Mouse (Mus musculus) mouse embryonic stem cell (cell line): ENCODE data around the gene Cstf1.

Experiments used
- in situ Hi-C, 2 experiments: fragments of 300-500 bp; cut with MboI; formaldehyde crosslinking; loops; 1 replicate in 1 of 2; 3 replicates in 1 of 2; pipeline ENCODE4 v1.14.3; 2019 to 2020; ENCODE audit warnings: low sequenced_read_pairs in 2 of 2, low pct_unique_long_range_greater_than_20kb in 1 of 2, mixed read lengths in 1 of 2; ENCODE audit not compliant: unreplicated experiment in 1 of 2

Gene Cstf1

DNA sequence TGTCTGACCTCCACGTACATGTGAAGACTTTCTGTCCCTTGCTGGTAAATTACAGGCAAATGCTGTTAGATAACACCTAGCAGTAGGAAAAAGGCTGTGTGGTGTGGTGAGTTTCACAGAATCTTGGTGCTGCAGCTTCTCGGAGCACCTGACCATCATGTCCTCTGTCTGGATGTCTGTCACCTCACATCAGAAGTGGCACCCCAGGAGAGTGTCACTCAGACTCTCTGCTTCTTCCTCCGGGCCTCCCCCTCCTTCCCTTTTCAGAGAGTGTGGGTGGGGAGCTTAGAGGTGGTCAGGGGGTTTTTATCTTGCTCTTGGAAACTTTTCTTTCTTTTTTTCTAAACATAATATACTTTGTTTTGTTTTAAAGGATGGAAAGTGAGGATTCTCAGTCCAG is 34.5 kb downstream of the Cstf1 start:
- in situ Hi-C loops: no loop called here

DNA sequence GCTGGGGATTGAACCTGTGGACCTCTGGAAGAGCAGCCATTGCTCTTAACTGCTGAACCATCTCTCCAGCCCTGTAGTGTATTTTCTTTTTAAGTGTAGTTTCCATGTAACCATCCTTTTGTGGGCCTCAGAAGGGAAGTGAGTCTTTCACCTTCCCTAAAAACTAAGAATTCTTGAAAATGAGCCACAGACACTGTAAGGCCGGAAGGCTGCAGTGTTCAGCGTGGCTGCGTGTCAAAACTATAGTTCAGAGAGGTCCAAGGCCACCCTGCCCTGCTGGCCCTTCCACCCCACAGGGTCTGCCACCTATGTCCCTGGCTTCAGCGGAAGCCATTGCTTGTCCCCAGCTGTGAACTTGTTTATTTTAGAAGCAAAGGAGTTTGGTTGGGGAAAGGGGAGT is 35.7 kb downstream of the Cstf1 start:
- in situ Hi-C loops: no loop called here

DNA sequence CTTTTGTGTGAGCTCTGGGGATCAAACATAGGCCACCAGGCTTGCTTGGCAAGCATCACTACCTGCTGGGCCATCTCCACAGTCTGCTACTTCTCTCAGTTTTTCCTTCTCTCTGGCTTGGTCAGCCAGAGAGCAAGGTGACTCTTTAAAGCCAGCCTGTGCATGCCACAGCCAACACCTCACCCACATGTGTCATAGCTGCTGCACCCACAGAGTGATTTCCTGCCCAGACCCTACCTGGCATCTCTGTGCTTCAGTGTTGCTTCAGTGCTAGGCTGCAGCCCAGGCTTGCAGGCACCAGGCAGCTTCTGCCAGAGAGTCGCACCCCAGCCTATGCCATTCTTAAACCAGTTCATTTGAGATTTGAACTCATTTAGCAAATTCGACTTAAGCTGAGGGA is 37.0 kb downstream of the Cstf1 start:
- in situ Hi-C loops: no loop called here

DNA sequence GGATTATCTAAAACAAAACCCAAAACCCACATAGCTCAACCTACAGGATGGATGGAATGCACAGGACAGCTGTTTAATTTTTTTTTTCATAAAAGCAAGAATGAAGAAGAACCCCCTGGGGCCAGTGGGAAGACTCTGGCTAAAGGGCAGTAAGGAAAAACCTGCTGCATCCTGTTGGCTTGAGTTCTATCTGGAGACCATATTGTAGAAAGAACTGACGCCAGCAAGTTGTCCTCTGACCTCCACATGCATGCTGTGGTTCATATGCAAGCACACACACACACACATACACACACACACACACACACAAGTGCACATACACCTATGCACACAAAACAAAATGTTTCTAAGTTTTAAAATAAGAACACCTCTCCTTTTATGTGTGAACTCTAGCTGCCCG is 40.2 kb downstream of the Cstf1 start:
- in situ Hi-C loops: no loop called here

DNA sequence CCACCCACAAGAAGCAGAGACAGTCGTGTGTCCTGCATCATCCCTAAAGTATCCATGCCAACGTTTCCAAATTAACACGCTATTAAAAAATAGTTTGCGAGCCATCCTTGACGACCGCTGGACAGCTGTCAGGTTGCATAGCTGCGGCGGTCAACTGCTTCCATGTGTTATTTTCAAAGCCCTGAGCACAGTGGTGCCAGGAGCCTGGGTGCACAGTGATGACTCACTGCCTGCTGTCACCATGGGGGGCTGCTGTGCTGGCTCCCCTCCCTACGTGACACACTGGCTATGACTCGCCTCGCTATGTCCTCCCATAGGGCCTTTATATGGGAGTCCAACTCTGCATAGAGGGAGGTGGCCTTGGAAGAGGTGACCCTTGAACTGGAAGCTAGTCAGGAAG is 40.6 kb downstream of the Cstf1 start:
- in situ Hi-C loops: no loop called here

DNA sequence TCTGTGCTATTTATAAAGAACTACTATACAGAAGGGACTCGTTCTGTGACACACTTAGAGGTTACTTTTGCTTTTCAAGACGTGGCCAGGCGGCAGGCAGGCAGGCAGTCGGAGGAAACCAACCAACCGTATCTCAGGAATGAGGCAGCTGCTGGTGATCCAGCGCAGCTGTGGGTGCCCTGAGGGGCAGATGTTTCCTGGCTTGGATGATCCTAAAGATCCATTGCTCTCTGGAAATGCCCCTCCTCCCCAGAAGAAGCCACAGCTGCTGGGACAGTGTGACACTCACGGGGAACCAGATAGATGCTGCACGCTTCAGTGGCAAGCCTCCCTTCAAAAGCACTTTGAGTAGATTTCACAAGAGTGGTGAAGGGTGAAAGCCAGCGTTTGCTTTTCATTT is 42.0 kb downstream of the Cstf1 start:
- in situ Hi-C loops: no loop called here

DNA sequence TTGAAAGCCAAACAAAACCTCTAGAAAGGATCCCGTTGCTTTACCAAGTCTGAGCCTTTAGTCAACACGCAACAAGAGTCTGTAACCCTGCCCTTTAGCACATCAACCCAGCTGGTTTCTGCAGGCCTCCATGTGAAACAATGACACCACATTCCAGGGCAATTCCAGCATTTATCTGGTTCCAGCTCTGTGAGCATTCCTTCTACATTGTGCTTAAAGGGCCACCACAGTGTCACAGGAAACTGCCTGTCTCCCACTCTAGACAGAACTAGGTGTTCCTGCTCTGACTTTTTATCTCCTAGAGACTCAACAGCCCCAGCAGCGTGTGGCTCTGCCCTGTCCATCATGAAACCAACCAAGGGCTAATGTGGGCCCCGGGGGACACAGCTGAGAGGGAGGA is 42.8 kb downstream of the Cstf1 start:
- in situ Hi-C loops: no loop called here

DNA sequence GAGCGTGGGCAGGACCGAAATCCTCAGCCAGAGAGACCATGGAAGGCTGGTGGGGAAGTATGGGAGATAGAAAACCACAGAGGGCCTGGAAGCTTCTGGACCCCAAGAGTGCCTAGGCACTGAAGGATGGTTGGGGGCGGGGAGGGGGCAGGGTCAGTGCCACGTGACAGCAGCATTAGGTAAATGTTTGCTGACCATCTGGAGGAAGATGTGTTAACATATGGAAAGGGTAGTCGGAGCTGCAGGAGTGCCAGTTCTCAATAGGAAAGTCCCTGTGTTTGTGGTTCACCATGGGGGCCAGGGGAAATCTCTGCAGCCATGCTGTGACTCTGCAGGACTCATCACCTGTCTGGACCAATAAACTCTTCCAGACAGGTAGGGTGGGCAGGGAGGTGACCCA is 43.4 kb downstream of the Cstf1 start:
- in situ Hi-C loops: no loop called here

DNA sequence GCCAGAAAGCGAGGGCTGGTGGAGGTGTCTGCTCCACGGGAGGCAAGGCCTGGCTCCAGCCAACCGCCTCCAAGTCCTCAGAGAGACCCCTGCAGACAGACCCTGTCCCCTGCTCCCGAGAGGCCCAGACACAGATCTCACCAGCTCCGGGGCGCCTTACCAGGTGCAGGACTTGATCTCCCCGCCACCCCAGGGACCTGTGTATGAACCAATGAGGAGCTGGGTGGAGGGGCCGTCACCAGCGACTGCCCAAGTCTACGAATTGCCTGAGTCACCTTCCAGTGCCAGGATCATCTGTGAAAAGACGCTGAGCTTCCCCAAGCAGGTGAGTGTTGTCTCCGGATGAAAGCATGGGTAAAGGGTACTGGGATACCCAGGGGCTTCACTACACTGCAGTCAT is 45.7 kb downstream of the Cstf1 start:
- in situ Hi-C loops: no loop called here

DNA sequence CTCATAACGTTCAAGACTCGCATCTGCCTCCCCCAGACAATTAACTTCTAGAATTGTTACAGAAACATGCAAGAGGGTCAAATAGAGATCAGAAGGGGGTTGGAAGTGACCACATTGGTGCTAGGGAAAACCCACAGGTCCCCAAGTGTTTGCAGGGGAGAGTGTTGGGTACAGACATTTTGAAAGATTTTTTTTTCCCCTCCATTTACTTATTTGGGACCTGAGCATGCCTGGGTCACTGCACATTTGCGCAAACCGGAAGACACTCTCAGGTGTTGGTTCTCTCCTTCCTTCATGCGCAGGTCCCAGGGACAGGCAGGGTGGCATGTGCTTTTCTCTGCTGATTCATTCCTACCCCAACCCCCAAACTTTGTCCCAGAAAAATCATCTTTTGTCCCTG is 46.4 kb downstream of the Cstf1 start:
- in situ Hi-C loops: no loop called here

DNA sequence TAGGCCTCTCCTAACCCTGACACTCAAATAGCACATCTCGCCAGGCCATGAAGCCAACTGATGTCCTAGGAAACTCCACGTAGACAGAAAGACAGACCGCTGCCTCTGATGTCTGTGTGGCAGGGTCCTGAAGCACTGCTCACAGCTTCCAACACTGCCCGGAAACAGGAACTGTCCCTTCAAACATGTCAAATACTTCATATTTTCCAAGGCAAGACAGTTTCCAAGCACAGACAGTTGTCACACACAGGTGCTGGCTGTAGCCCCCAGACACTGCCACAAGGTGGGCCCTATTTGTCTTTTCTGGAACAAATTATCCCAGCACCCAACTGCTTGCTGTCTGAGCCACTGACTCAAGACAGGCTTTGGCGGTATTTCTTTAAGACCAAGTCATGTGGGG is 47.7 kb downstream of the Cstf1 start:
- in situ Hi-C loops: no loop called here

DNA sequence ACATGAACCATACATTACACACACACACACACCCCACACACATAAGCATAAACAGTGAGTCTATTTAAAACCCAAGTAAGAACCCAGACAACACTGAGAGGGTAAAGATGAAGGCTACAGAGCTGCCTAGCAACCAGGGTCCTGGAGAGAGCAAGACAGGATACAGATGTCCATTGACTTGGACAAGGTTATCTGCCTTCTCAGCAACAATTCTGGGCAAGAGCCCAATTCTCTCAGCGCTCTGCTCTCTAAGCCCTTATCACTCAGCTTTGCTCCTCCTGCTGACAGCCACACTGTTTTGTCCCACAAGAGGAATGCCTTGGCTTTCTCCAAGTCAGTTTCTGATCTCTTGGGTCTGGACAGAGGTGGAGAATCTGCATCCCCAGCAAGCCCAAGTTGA is 60.1 kb downstream of the Cstf1 start:
- in situ Hi-C loops: loop anchor here in 1 of 2 experiments (25.0 kb wide), 1 partner anchor 193 kb away; the partner anchor contains the start of gene Mc3r
